Mouse (Mus musculus) forebrain, embryonic 11.5 days (tissue): ENCODE results near the gene Fbxw10. TPM values are rescaled to one million over a fixed set of nuclear protein-coding genes. Genes with fewer than 3 reads are reported as not detected.

ENCODE experiments used
- ATAC-seq: fragments of 200-750 bp; cut with Nextera tagmentation; replicated peaks from 2 replicates; pipeline ENCODE4 v1.8.0; 2017; ENCODE audit warnings: moderate TSS enrichment; ENCODE audit not compliant: low FRiP score
- DNase-seq: peaks from one replicate; pipeline ENCODE4 v3.0.0-alpha.2; 2017; ENCODE audit warnings: low spot score
- H3K27ac ChIP-seq: fragments of 300-500 bp; sonication (generic); 2 replicates; pipeline ENCODE4 v1.5.1; 2014; ENCODE audit warnings: low read depth, low read length
- H3K27me3 ChIP-seq: fragments of 300-500 bp; sonication (generic); 2 replicates; pipeline ENCODE4 v1.6.1; 2014; ENCODE audit warnings: mild to moderate bottlenecking, low read length, mixed read lengths; ENCODE audit not compliant: control insufficient read depth, insufficient read depth
- H3K36me3 ChIP-seq: fragments of 300-500 bp; sonication (generic); 2 replicates; pipeline ENCODE4 v1.6.1; 2014; ENCODE audit warnings: mild to moderate bottlenecking, low read length, moderate library complexity, mixed read lengths; ENCODE audit not compliant: control insufficient read depth, insufficient read depth
- H3K4me1 ChIP-seq: fragments of 300-500 bp; sonication (generic); replicated peaks from 2 replicates; pipeline ENCODE4 v1.6.1; 2014; ENCODE audit warnings: low read length, mixed read lengths; ENCODE audit not compliant: control insufficient read depth, insufficient read depth
- H3K4me2 ChIP-seq: fragments of 300-500 bp; sonication (generic); 2 replicates; pipeline ENCODE4 v1.6.1; 2014; ENCODE audit warnings: low read depth, mild to moderate bottlenecking, low read length, moderate library complexity, mixed read lengths; ENCODE audit not compliant: severe bottlenecking
- H3K4me3 ChIP-seq: fragments of 300-500 bp; sonication (generic); 2 replicates; pipeline ENCODE4 v1.5.1; 2014; ENCODE audit warnings: low read depth, low read length
- H3K9ac ChIP-seq: fragments of 300-500 bp; sonication (generic); 2 replicates; pipeline ENCODE4 v1.6.1; 2014; ENCODE audit warnings: low read length
- H3K9me3 ChIP-seq: fragments of 300-500 bp; sonication (generic); 2 replicates; pipeline ENCODE4 v1.6.1; 2016; ENCODE audit warnings: low read length, mixed read lengths; ENCODE audit not compliant: control insufficient read depth
- WGBS: fragments of 180-500 bp; shearing (Covaris S2); extraction: QIAGEN DNeasy Blood & Tissue Kit; methylation state at CpG from one replicate; pipeline ENCODE4 v1.1.7; 2014; 5-methylcytosine and 5-hydroxymethylcytosine counted together
- polyA plus RNA-seq: library from polyadenylated mRNA; unstranded; fragments of >200 nt; fragmentation: Nextera tagmentation; extraction: Ambion mirVana; gene quantifications from 2 replicates; pipeline ENCODE4 v1.2.1, GENCODE M21; 2014

The Fbxw10 gene
- polyA plus RNA-seq, 1 experiment from 2014 or later = 0.59 TPM

DNA sequence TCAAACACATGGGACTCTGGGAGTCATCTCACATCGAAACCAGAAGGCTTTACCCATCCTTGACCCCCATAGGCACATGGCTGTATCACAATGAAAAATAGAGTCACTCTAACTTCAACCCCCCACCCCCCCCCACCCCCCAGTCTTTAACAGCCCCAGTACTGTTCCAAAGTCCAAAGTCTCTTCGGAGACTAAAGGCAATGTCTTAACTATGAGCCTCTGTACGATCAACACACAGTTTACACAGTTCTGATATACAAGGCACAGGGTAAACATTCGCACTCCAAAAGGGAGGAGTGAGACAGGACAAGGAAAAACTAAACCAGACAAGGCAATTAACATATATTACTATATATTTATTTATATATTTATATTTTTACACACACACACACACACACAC, 19.7 kb upstream of the Fbxw10 start:
- Histone ChIP-seq H3K4me2 (no peak overlapping the region), H3K27me3 (no peaks in the 10 kb centered on the region), H3K4me3 (no peak overlapping the region), H3K9me3 (no peaks in the 10 kb centered on the region), H3K9ac (no peak overlapping the region), H3K27ac (no peak overlapping the region), H3K36me3 (no peaks in the 10 kb centered on the region), H3K4me1 (no peaks in the 10 kb centered on the region)
- 89% methylated on average over 4 of the region's 4 CpGs for WGBS
- DNase-seq = no peak
- no peak for ATAC-seq

DNA sequence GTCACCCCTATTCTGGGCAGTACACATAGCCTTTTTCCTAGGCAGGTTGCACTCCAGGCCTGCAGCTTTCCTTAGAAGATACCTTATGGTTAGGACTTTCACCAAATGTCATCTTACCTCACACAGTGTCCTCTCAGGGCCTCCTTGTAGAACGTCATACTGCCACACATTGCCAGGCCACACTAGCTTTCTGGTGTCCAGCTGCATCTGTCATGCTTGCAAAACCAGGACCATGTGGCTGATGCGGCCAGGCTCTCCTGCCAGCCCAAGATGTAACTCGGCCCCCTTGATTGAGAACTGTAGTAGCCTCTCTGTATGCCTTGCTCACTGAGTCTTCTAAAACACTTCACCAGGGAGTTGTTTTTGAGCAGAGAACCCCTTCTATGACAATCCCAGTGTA, 19.0 kb upstream of the Fbxw10 start:
- Histone ChIP-seq H3K4me2 (no peak overlapping the region), H3K36me3 (no peaks in the 10 kb centered on the region), H3K27me3 (no peaks in the 10 kb centered on the region), H3K4me3 (no peak overlapping the region), H3K9ac (no peak overlapping the region), H3K9me3 (no peaks in the 10 kb centered on the region), H3K4me1 (no peaks in the 10 kb centered on the region), H3K27ac (no peak overlapping the region)
- ATAC-seq = no peak
- 87% methylated on average over 3 of the region's 3 CpGs for WGBS
- DNase-seq = no peak

DNA sequence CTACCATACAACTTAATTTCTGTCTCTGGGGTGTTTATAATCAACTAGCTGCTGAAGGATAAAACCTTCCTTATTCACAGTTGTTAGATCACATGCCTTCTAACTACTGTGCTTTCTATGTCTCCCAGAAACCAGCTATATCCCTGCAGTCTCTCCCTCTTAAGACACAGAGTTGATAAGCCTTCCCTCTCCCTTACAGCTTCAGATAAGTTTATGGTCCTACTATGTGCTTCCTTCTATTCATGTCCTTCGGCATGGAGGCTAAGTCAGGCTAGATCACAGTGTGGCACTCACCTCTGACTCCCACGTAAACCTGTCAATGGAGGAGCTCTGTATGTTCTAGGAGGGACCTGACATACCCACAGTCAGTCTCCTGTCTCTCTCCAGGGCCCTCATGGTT, 16.5 kb upstream of the Fbxw10 start:
- Histone ChIP-seq H3K9me3 (no peaks in the 10 kb centered on the region), H3K4me1 (no peaks in the 10 kb centered on the region), H3K4me2 (no peak overlapping the region), H3K36me3 (no peaks in the 10 kb centered on the region), H3K9ac (no peak overlapping the region), H3K27ac (no peak overlapping the region), H3K27me3 (no peaks in the 10 kb centered on the region), H3K4me3 (no peak overlapping the region)
- ATAC-seq (no peak), DNase-seq (no peak)
- 84% methylated on average over 2 of the region's 2 CpGs for WGBS

DNA sequence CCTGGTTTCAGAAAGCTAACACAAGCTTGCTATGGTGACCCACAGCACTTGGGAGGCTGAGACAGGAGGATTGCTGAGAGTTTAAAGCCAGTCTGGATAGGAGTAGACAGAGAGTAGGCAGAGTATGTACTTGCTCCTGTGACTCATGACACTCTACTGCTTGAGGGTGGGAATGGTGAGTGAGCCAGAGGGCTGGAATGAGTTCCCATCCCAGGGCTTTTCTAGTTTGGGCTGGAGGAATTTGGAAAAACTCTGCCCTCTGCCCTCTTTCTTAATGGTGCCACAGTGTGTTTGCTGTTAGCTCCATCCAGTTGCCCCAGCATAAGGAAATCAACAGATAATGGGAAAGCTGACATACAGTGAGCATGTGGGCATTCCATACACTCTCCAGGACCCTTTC, 15.0 kb upstream of the Fbxw10 start:
- no peaks in the 10 kb centered on the region for H3K4me1 ChIP-seq
- H3K27ac ChIP-seq = no peak overlapping the region
- no peaks in the 10 kb centered on the region for H3K36me3 ChIP-seq
- no peak overlapping the region for H3K9ac ChIP-seq
- no peaks in the 10 kb centered on the region for H3K27me3 ChIP-seq
- H3K4me3 ChIP-seq = no peak overlapping the region
- no peaks in the 10 kb centered on the region for H3K9me3 ChIP-seq
- DNase-seq (no peak), ATAC-seq (no peak)
- H3K4me2 ChIP-seq = no peak overlapping the region

DNA sequence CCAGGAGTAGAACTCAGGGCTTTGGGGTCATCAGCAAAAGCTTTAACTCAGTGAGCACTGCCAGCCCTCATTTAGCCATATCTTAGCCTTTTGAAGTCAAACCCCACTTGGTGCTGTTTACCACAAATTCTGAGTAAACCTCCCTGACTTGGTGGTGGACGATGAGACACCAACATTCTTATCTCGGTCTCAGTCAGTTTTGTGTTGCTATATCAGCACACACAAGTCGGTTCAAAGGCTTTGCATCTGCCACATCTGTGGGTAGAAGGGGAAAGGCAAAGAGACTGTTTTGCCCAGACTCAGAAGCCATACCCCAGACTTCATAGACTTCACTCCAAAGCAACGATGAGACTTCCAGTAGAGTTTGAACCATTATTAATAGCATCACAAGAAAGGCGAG, 2.3 kb upstream of the Fbxw10 start:
- ATAC-seq (no peak), DNase-seq (no peak)
- no peak overlapping the region for H3K9ac ChIP-seq
- no peaks in the 10 kb centered on the region for H3K9me3 ChIP-seq
- 89% methylated on average over 5 of the region's 5 CpGs for WGBS
- no peak overlapping the region for H3K4me3 ChIP-seq
- H3K36me3 ChIP-seq = no peaks in the 10 kb centered on the region
- no peaks in the 10 kb centered on the region; the same call in 1 of the 2 replicates for H3K4me1 ChIP-seq
- H3K27ac ChIP-seq = no peak overlapping the region
- H3K4me2 ChIP-seq = no peak overlapping the region
- no peaks in the 10 kb centered on the region for H3K27me3 ChIP-seq

DNA sequence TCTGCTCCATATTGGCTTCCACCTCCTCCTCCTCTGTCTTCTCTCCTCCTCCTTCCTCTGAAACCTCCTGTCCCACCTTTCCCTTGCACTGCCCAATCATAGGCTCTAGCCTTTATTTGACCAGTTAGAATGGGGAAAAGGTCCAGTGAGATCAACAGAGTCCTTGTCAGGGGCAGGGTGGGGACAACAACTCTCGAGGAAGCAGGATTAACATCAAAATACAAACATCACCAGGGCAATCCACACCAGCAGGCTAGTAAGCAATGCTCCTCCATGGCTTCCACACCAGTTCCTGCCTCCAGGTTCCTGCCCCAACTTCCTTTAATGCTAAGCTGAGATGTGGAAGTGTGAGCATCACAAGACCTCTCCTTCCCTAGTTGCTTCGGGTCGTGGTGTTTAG, 1.1 kb upstream of the Fbxw10 start:
- 73% methylated on average over 3 of the region's 3 CpGs for WGBS
- no peak overlapping the region for H3K4me2 ChIP-seq
- H3K4me1 ChIP-seq = no peaks in the 10 kb centered on the region; the same call in 1 of the 2 replicates
- no peaks in the 10 kb centered on the region for H3K36me3 ChIP-seq
- H3K4me3 ChIP-seq = no peak overlapping the region
- DNase-seq = no peak
- H3K27me3 ChIP-seq = no peaks in the 10 kb centered on the region
- H3K27ac ChIP-seq = no peak overlapping the region
- H3K9me3 ChIP-seq = no peaks in the 10 kb centered on the region
- H3K9ac ChIP-seq = no peak overlapping the region
- ATAC-seq = no peak

DNA sequence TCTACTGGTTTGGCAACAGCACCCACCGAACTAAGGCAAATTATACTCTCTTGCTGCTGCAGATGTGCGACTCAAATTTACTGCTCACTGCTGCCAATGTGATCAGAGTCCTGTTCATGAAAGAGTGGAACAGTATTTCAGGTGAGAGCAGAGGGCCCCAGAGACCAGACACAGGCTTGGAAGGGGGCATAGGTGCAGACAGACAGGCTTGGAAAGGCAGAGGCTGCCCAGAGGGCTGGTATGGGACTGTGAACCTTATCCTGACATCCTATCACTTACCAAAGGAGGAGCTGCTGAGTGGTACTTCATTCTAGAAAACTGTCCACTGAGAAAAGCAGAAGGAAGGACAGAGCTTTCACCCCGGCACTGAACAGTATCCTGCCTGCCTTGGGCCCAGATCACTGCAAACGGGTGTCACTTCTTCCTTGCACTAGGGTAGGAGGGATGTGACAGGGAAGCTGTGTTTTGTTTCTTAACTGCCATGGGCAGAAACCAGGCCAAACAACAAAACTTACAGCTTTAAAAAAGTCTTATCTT, 854 bp downstream of the Fbxw10 start:
- WGBS = 65% methylated on average over 4 of the region's 4 CpGs
- Histone ChIP-seq H3K36me3 (no peaks in the 10 kb centered on the region), H3K4me1 (no peaks in the 10 kb centered on the region; the same call in 1 of the 2 replicates), H3K4me3 (no peak overlapping the region), H3K27ac (no peak overlapping the region), H3K27me3 (no peaks in the 10 kb centered on the region), H3K9me3 (no peaks in the 10 kb centered on the region), H3K9ac (no peak overlapping the region), H3K4me2 (no peak overlapping the region)
- ATAC-seq (no peak), DNase-seq (no peak)

DNA sequence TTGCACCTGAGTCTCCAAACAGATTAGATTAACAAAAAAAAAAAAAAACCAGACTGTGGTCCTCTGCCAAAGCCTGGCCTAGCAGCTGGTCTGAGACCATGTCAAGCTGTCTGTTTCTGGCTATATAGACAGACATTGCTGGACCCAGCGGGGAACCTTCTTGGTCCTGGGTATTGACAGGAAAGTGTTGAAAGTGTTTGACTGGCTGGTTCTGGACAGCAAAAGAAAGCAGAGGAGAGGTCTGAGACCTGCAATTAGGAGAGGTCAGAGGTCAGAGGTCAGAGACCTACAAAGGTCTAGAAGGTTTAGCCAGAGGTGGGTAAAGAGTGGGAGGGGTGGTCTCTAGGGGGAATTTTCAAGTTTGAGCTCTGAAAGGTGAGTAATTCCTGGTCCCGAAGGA, 1.4 kb downstream of the Fbxw10 start:
- Histone ChIP-seq H3K27ac (no peak overlapping the region), H3K36me3 (no peaks in the 10 kb centered on the region), H3K27me3 (no peaks in the 10 kb centered on the region), H3K4me1 (no peaks in the 10 kb centered on the region; the same call in 1 of the 2 replicates), H3K4me3 (no peak overlapping the region), H3K4me2 (no peak overlapping the region), H3K9ac (no peak overlapping the region), H3K9me3 (no peaks in the 10 kb centered on the region)
- DNase-seq (no peak), ATAC-seq (no peak)
- 21% methylated on average over 2 of the region's 2 CpGs for WGBS

DNA sequence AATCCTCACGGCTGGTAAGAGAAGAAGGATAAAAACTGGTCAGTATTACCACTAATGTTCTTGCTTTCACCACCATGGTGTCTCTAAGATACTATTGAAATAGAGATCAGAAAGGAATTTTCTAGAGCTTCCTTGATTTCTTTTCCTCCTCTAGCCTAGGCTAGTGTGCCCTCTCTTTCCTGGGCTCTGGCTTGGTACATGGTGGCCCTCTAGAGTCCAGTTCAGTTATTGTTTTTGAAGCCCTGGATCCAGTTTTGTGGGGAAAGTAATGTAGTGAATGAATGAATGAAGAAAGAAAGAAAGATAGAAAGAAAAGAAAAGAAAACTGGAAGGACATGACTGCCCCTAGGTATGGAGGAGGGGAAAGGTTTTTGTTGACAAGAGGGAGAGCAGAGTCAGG, 4.3 kb downstream of the Fbxw10 start:
- Histone ChIP-seq H3K36me3 (no peaks in the 10 kb centered on the region), H3K27ac (no peak overlapping the region), H3K4me2 (no peak overlapping the region), H3K27me3 (no peaks in the 10 kb centered on the region), H3K9me3 (no peaks in the 10 kb centered on the region), H3K4me1 (no peaks in the 10 kb centered on the region; the same call in 1 of the 2 replicates), H3K4me3 (no peak overlapping the region), H3K9ac (no peak overlapping the region)
- 64% methylated on average over 1 of the region's 1 CpGs for WGBS
- ATAC-seq (no peak), DNase-seq (no peak)
